Mouse (Mus musculus) erythroid progenitor cell, adult 5-6 weeks (primary cell): ENCODE results near the gene Xpnpep2. TPM values are rescaled to one million over a fixed set of nuclear protein-coding genes. Genes with fewer than 3 reads are reported as not detected.
A peak's percentile ranks its signal among the peaks of the same experiment; 100 is the strongest.

Experiments
- ATAC-seq: replicated peaks from 2 replicates; pipeline ENCODE4 v1.8.0; 2016; ENCODE audit warnings: moderate number of reproducible peaks, mild to moderate bottlenecking, moderate TSS enrichment, inconsistent platforms; ENCODE audit not compliant: poor library complexity, low FRiP score, severe bottlenecking
- total RNA-seq, 2 experiments: library from RNA; stranded (forward) in 1 of 2; stranded (reverse) in 1 of 2; fragments of 150-400 nt in 1 of 2; fragments of 186-747, 209-891 nt in 1 of 2; gene quantifications; 2 replicates each; pipeline versions ENCODE4 v1.2.3 to v1.2.4; 2015 to 2017; ENCODE audit warnings: low replicate concordance in 2 of 2

The Xpnpep2 gene
- total RNA-seq, 2 experiments from 2014 or later: not detected

DNA sequence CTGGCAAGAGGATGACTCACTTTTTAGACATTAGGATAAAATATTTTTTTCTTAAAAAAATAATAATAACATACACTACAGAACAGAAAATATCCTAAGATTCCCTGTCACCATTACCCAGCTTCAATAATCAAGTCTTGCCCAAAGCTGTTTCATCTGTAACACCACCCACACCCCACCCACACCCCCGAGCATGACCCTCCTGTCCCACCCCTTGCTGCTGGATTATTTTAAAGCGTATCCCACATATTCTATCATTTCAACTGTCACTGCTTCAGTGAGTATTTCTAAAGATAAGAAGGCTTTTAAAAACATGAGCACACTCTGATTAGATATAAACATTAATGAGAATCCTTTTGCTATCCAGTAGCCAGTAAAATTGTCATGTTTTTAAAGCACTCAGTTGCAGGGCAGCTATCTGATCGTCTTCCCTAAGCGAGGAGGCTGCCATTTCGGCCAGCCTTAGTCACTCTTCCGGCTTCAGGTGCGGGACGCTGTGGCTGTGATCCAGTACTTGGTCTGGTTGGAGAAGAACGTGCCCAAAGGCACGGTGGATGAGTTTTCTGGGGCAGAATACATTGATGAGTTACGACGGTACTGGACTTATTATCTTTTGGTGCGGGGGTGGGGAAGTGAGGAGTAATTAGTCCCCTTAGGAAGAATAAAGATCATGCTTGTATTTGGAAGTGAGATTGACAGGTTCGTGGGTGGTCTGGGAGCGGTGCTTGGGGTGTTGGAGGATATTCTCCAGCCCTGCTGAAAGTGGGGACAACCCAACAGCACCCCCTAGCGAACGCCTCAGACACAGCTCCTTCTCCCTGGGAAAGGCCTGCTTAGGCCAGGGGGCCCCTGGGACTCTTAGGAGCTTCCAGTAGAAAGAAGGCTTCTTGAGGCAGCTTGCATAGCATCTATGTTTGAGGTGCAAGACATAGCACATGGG is 15.9 kb downstream of the Xpnpep2 start:
- peak; percentile 84 for ATAC-seq

DNA sequence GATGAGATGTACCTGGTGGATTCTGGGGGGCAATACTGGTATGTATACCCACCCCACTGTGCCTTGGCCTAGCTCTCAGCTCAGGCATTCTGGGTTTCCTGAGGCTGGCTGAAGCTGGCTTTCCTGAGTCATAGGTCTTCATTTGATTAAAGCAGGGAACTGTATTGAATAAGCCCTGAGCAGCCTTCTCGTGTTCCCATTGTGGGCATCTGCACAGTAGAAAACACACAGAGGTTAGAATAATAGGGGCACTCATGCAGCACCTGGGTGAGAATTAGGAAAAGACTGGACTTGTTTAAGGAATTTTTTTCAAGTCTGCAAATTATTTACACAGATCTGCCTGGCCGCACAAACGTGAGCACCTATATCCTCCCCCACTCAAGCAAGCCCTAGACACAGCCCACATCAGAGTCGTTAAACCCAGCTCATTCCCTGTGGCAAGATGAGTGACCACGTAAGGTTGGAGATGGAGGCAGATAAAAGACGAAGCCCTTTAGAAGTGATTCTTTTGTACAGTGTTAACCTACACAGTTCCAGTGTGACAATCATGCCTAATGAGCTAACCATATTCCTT is 18.5 kb downstream of the Xpnpep2 start:
- ATAC-seq: no peak

DNA sequence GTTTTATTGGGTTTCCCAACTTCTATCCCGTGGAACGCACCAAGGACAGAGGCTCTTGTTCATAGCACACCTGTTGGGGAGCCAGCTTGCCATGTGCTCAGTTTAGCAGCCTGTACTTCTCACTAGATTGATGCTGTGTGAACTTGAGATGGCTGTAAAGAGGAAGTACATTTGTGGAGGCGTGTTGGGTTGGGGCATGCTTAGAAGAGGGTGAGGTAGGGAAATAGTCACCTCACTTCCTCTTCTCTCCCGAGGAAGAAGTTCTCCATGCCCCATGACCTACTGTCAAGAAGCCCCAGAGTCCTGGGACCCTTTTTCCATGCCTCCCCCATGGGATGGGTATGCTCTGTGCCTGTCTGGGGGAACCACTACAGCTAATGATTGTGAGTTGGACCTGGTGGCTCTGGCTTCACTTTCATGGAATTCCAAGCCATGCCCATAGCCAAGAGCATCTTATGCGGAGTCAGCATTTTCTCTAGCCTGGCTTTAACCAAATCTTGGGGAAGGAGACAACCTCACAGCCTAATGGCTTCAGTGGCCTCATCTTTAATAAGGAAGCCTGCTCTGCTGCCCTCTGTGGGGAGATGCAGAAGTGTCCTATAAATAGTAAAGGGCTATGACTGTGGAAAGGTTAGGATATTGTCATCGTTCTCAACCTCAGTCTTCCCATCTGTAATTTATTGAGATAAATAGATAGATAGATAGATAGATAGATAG is 19.1 kb downstream of the Xpnpep2 start:
- no peak for ATAC-seq

DNA sequence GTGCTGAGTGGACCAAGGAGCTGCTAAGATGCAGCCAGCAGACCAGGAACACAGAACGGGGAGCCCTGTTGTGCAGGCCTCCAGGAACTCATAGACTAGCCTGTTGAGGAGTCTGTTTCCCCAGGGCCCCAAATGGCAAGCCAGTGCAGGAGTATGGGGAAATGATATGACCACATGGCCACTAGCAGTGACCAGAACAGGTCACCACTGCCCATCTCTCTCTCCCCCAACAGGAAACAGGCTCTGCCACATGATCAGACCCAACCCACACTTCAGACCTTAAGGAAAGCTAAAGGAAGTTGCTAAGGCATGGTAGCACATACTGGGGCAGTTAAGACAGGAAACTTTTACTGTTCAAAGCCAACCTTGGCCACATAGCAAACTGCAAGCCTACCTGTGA is 20.6 kb downstream of the Xpnpep2 start:
- no peak for ATAC-seq

DNA sequence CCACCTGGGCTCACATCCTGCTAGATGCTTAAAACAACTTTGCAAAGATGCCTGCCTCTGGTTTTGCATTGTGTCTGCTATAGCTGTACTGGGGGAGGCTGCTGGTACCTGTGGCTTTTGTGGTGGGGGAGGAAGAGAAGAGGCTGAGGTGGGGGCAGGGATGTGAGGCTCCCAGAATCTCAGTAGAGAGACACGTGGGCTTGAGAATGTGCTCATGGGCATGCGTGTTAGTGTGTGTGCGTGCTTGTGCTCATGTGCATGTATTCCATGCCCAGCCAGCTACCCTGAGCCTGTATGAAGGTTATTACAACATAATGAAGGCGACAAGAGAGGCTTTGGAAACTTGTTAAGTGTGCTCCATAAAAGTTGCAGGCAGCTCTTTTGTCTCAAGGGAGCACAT is 28.4 kb downstream of the Xpnpep2 start:
- ATAC-seq: no peak

DNA sequence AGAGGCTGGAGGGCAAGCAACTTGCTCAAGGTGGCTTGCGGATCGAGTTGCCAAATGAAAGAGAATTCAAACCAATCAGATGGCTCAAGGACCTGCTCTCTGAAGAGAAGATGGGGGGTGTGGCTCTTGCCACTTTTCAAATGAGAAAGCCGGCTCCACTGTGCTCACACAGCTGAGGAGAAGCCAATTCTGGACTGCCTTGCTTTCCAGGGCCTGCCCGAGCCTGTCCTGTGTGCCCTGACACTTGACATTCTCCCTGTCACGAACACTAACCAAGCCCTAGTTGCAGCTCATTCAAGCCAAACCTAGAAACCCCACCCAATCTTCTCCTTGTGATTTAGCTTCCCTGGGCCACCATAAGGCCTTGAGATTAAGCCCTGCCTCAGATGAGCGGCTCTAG is 29.5 kb downstream of the Xpnpep2 start:
- no peak for ATAC-seq

DNA sequence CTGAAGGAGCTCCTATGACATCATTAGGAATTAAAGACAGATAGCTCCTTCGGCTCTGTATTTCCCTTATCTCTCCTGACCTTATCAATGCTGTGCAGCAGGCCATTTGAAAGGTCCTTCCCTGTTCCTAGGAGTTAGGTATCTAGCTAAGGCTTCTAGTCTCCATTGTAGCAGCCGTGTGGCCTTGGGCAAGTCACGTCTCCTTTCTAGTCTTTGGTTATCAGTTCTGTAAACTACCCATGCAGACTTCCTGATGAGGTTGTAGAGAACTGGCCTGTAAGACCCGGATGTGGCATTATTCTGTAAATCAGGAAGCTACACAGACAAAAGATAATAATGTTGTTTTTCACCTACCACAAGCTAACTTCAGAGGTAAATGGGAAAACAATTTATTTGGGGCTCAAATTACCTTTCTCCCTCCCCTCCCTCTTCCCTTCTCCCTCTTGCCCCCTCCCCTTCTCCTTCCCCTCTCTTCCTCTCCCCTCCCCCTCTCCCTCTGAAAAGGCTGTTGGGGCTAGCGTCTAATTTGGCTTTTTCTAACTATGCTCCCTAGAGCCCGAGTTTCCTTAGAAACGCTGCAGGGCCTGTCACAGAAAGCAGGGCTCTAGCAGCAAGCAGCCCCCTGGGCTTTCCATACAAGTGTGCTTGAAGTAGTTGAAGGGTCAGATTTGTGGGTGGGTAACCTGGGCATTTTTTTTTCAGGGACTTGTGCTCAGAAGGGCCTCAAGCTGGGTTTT is 30.2 kb downstream of the Xpnpep2 start:
- ATAC-seq: peak; percentile 51

DNA sequence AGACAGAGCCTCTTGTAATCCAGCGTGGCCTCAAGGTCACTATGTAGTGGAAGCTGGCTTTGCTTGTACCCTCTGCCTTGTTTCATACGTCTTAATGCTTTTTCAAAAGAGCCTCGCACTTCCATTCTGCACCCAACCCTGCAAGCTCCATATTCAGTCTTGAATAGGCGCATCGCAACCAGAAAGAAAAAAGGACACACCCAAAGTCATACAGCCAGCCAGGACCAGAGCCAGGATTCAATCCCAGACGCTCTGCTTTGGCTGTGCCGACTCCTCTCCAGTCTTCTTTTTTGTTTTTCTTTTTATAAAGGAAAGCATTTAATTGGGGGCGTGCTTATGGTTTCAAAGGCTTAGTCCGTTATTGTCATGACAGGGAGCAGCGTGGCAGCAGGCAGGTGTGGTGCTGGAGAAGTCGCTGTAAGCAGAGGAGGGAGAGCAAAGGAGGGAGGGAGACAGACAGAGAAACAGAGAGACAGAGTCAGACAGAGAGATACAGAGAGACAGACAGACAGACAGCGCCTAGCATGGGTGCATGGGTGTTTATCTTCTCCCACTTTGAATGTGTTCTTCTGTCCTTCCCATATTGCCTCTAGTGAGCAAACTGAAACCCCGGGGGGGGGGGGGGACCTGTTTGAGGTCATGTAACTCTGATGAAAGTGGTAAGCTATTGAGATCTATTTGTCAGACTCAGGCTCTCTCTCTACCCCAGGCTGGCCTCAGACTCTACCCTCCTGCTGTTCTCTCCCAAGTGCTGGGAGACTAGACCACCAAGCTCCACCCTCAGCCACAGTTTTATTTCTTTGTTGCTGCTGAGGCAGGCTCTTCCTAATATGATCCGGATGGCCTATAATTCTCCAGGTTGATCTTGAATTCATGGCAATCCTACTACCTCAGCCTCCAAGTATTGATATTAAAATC is 31.1 kb downstream of the Xpnpep2 start:
- no peak for ATAC-seq

- ATAC-seq: no peak
Observed at GRCm38 (mm10) chrX:48140286-48140877, 31.9 kb downstream of the Xpnpep2 start.

- no peak for ATAC-seq
Observed at GRCm38 (mm10) chrX:48141481-48141880, 33.0 kb downstream of the Xpnpep2 start.

DNA sequence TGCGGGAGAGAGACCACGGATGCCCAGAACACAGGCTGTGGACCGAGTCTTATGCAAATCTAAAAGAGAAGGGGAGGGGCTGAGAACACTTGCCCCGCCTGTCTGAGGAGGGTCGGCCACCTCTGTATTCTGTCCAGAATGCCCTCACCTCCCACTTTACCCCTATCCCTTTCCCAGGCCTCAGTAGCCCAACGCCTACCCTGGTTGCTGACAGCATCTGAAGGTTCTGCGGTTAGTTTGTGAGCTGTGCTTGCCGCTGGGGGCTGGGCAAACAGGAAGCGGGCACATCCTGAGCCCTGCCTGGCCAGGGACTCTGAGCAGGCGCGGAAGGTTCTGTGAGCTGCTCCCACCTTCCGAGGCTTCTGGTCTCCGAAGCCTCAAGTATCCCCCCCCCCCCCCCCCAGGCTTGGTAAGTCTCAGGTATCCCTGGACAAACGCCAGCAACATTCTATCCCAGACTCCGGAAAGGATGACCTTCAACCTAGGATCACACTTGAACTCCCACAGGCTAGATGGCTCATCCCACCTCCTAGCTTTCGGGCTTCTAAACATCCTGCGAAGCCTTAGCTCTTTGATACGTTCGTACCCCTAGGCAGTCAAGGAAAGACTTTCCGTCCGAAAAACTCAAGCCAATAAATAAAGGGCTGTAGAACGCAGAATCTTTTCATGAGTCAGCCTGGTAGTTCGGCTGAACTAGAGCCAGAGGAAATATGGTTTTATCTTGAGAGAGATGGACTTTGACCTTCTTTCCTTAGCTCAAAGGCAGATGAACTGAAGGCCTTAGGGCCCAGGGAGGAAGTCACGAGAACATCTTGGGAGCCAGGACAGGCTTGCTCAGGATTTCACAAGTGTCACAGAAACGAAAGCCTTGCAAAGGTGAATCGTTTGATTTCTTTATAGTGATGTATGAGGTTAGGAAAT is 35.1 kb downstream of the Xpnpep2 start:
- ATAC-seq: no peak

GRCm38 (mm10) chrX:48146262-48146661 is 37.7 kb downstream of the Xpnpep2 start, which contains the start of gene Sash3:
Gene Sash3, plus strand, starts transcription at chrX:48146436.
- peak; percentile 48; the same call in 1 of the 2 replicates for ATAC-seq

- no peak for ATAC-seq
Observed at GRCm38 (mm10) chrX:48147226-48147625, 38.7 kb downstream of the Xpnpep2 start.

DNA sequence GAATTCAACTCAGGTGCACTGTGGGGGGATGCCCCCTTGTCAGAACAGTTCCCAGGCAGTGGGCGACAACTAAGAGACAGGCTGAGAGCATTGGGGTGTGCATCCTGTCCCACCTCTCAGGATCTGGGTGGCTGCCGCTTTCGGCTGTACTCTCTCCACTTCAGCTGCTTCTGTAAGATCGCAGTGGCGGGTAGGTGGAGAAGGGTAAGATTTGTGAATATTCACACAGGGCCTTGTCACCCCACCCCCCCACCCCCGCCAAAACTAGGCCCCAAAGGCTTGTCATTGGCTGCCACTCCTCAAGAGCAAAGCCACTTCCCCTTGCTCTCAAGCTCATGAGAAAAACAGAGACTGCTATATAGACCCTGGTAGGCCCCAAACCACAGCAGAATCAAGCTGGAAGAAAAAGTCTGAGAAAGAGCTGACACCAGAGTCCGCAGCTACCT is 39.2 kb downstream of the Xpnpep2 start:
- ATAC-seq: no peak

GRCm38 (mm10) chrX:48152106-48152505 is 43.6 kb downstream of the Xpnpep2 start:
- no peak for ATAC-seq

GRCm38 (mm10) chrX:48153414-48153813 is 44.9 kb downstream of the Xpnpep2 start:
- ATAC-seq: peak; percentile 84

DNA sequence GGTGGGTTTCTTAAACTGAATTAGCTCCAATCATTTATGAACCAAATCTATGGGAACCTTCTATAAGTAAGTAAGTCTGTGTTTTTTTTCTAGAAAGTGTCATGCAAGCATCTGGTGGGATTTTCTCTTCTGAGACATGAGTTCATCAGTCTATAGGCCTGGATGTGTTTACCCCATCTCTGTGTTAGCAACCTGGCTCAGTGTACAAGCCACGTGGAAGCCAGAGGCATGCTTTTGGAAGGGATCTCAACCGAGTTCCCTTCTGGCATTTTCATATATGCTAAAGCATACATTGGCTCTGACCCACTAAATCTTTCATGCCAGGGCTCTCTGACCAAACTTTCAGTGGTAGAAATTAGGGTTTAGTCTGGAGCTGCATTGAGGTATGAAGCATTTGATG is 45.4 kb downstream of the Xpnpep2 start:
- ATAC-seq: no peak
